Mouse (Mus musculus): Measurements from ENCODE around the gene Lair1. TPM values are rescaled to one million over a fixed set of nuclear protein-coding genes. Genes with fewer than 3 reads are reported as not detected.

Lair1 gene
- total RNA-seq, 1 experiment: 0.18 TPM

- DNase-seq (ENCODE audit: low read depth, low spot score): no peak
- H3K27ac ChIP-seq (ENCODE audit: insufficient read depth, low read depth, low read length, poor library complexity, severe bottlenecking): no peak overlapping the region
- TF ChIP-seq CHD2 (IDR thresholded peaks at IDR 0.05; ENCODE audit: low read depth, low read length) (no peak), MAFK (IDR thresholded peaks at IDR 0.05; ENCODE audit: insufficient read depth, low read depth, low read length) (no peak), ZC3H11A (IDR thresholded peaks at IDR 0.05; ENCODE audit: borderline replicate concordance, low read depth, low read length) (no peak), HCFC1 (IDR thresholded peaks at IDR 0.05; ENCODE audit: borderline replicate concordance, insufficient read depth, low read length) (no peak), ZNF384 (IDR thresholded peaks at IDR 0.05; ENCODE audit: low read depth, low read length) (no peak)
- in situ Hi-C loops (cut with MboI; ENCODE audit: low sequenced_read_pairs in 2 of 2, unreplicated experiment in 2 of 2): no loop called here
- H3K4me1 ChIP-seq (ENCODE audit: control insufficient read depth in 2 of 2, insufficient read depth in 2 of 2, low read length in 2 of 2, poor library complexity in 1 of 2): no peaks in the 10 kb centered on the region
- no peak overlapping the region for H3K9ac ChIP-seq (ENCODE audit: insufficient read depth, low read depth, low read length, poor library complexity, severe bottlenecking)
- no peaks in the 10 kb centered on the region for H3K9me3 ChIP-seq (ENCODE audit: control insufficient read depth, insufficient read depth, low read depth, low read length)
- H3K4me3 ChIP-seq (ENCODE audit: insufficient read depth in 1 of 2, low read depth in 1 of 2, low read length in 2 of 2, poor library complexity in 1 of 2, severe bottlenecking in 1 of 2): no peak overlapping the region
- no peaks in the 10 kb centered on the region for H3K36me3 ChIP-seq (ENCODE audit: control insufficient read depth, insufficient read depth, low read length, poor library complexity, severe bottlenecking)
These were observed 101.0 kb downstream of the Lair1 start for GRCm38 (mm10) chr7:3962017-3962416.

DNA sequence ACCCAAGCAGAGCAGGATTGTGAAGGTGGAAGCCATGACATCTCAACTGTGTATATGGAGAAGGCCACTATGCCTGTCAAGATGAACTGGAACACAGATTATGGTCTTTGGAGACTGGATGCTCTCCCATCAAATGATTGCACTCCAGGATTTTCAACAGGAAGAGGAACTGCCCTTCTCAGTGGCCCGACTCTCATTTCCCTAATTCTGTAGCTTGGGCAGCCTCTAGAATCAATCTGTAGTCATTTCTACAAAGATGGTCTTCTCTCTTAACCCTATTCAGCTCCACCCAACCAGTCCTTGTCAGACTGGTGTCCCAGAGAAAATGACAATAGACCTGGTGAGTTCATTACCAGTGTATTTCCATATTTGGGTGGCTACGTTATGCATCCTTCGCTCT, 105.6 kb downstream of the Lair1 start:
- TF ChIP-seq ZNF384 (IDR thresholded peaks at IDR 0.05; ENCODE audit: low read depth, low read length): no peak
- TF ChIP-seq CHD2 (IDR thresholded peaks at IDR 0.05; ENCODE audit: low read depth, low read length): no peak
- TF ChIP-seq HCFC1 (IDR thresholded peaks at IDR 0.05; ENCODE audit: borderline replicate concordance, insufficient read depth, low read length): no peak
- no peak for TF ChIP-seq MAFK (IDR thresholded peaks at IDR 0.05; ENCODE audit: insufficient read depth, low read depth, low read length)
- no peak for TF ChIP-seq ZC3H11A (IDR thresholded peaks at IDR 0.05; ENCODE audit: borderline replicate concordance, low read depth, low read length)
- Histone ChIP-seq H3K9me3 (ENCODE audit: control insufficient read depth, insufficient read depth, low read depth, low read length) (no peaks in the 10 kb centered on the region), H3K9ac (ENCODE audit: insufficient read depth, low read depth, low read length, poor library complexity, severe bottlenecking) (no peak overlapping the region), H3K4me1 (ENCODE audit: control insufficient read depth in 2 of 2, insufficient read depth in 2 of 2, low read length in 2 of 2, poor library complexity in 1 of 2) (no peaks in the 10 kb centered on the region), H3K27ac (ENCODE audit: insufficient read depth, low read depth, low read length, poor library complexity, severe bottlenecking) (no peak overlapping the region), H3K4me3 (ENCODE audit: insufficient read depth in 1 of 2, low read depth in 1 of 2, low read length in 2 of 2, poor library complexity in 1 of 2, severe bottlenecking in 1 of 2) (no peak overlapping the region), H3K36me3 (ENCODE audit: control insufficient read depth, insufficient read depth, low read length, poor library complexity, severe bottlenecking) (no peaks in the 10 kb centered on the region)
- no peak for DNase-seq (ENCODE audit: low read depth, low spot score)
- in situ Hi-C loops (cut with MboI; ENCODE audit: low sequenced_read_pairs in 2 of 2, unreplicated experiment in 2 of 2): no loop called here

Other genes with a start within 250 kb of the Lair1 start
- gene Gm15448, start 237.5 kb downstream of the Lair1 start, total RNA-seq (2012; rRNA removed): not detected in 2 replicates
- not detected in 2 replicates for gene Pira2, start 218.2 kb downstream of the Lair1 start, total RNA-seq (2012; rRNA removed)
- gene Gm14548, start 165.1 kb downstream of the Lair1 start, total RNA-seq (2012; rRNA removed): not detected in 2 replicates
- not detected in 2 replicates for gene Lilra6, start 147.7 kb downstream of the Lair1 start, total RNA-seq (2012; rRNA removed)
- gene Ttyh1, start 56.2 kb upstream of the Lair1 start, total RNA-seq (2012; rRNA removed): 11.9 and 21.0 TPM in 2 replicates
- gene Leng8, start 73.8 kb upstream of the Lair1 start, total RNA-seq (2012; rRNA removed): 77.2 and 115 TPM in 2 replicates
- gene Leng9, start 87.2 kb upstream of the Lair1 start, total RNA-seq (2012; rRNA removed): 0.79 and 1.0 TPM in 2 replicates
- 13.3 and 17.2 TPM in 2 replicates for gene Cdc42ep5, start 101.7 kb upstream of the Lair1 start, total RNA-seq (2012; rRNA removed)
- not detected in 2 replicates for gene Lilra5, start 174.6 kb upstream of the Lair1 start, total RNA-seq (2012; rRNA removed)